10 mouse cellular contexts compared by ENCODE assay signal in the genomic region with DNA sequence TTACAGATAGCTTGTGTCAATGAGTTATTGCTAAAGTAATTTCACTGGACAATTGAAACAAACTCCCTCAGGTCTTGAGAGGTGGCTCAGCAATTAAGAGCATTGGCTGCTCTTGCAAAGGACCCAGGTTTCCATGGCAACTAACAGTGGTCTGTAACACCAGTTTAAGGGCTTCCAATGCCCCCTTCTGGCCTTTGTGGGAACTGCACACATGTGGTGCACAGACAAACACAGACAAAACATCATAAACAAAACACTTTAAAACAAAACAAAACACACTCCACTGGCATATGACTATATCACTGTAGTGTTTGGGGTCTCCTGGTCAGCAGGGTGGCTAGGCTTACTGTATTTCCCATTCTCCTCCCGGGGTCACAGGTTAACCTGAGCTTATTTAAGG. TPM values are rescaled to one million over a fixed set of nuclear protein-coding genes. Genes with fewer than 3 reads are reported as not detected.
A peak's percentile ranks its signal among the peaks of the same experiment; 100 is the strongest.
DNase-seq lines count a peak whose midpoint lies in the region; ATAC-seq lines count a peak whose summit lies in the region.
"Had no signal": no experiment of that assay in that cellular context is flagged by ENCODE, and none has a peak within 500 bp of the region (broad histone marks: within the 10 kb centered on the region; RNA-seq: fewer than 3 reads in every experiment).

No protein-coding gene starts in this region.

- H3K27me3 ChIP-seq in midbrain, embryonic 10.5 days (ENCODE audit: low read depth, poor library complexity, severe bottlenecking) = no peaks in the 10 kb centered on the region
- no peaks in the 10 kb centered on the region for H3K27me3 ChIP-seq in midbrain, embryonic 13.5 days

- H3K27ac ChIP-seq in midbrain, embryonic 10.5 days (replicated peaks) = no peak overlapping the region
- no peak overlapping the region for H3K27ac ChIP-seq in midbrain, embryonic 13.5 days

- DNase-seq in gastrocnemius, postnatal 10 days = peak; percentile 23
- no peak for DNase-seq in gastrocnemius, adult 8-10 months (ENCODE audit: low spot score in 2 of 2)
- peak; percentile 43 for DNase-seq in midbrain, embryonic 10.5 days (ENCODE audit: low spot score)
- DNase-seq in WW6 (ENCODE audit: low read depth, low spot score) = peak; percentile 60
- DNase-seq in retina, embryonic 14.5 days (ENCODE audit: low spot score) = peak; percentile 60
- no peak for DNase-seq in cerebellum, adult 8-10 months
- no peak for DNase-seq in ovary, postnatal 36 days (ENCODE audit: low spot score)

- no peak overlapping the region for H3K4me3 ChIP-seq in midbrain, embryonic 10.5 days
- no peak overlapping the region for H3K4me3 ChIP-seq in midbrain, embryonic 13.5 days (replicated peaks)
- H3K4me3 ChIP-seq: erythroblast, embryonic 14.5 days had no signal

- H3K9ac ChIP-seq in midbrain, embryonic 13.5 days (replicated peaks) = no peak overlapping the region

- H3K9me3 ChIP-seq in midbrain, embryonic 10.5 days (replicated peaks) = no peaks in the 10 kb centered on the region; the same call in 1 of the 2 replicates
- no peaks in the 10 kb centered on the region for H3K9me3 ChIP-seq in midbrain, embryonic 13.5 days

- H3K4me2 ChIP-seq in midbrain, embryonic 13.5 days (replicated peaks) = no peak overlapping the region

- WGBS in midbrain, embryonic 10.5 days = 89% methylated on average over 1 of the region's 1 CpGs
- WGBS in midbrain, embryonic 13.5 days = 86% methylated on average over 1 of the region's 1 CpGs

- ATAC-seq in midbrain, embryonic 13.5 days = no peak

- H3K36me3 ChIP-seq in midbrain, embryonic 10.5 days = no peaks in the 10 kb centered on the region
- no peaks in the 10 kb centered on the region for H3K36me3 ChIP-seq in midbrain, embryonic 13.5 days

- H3K4me1 ChIP-seq in midbrain, embryonic 10.5 days = peaks cover 5% of the 10 kb centered on the region
- H3K4me1 ChIP-seq in midbrain, embryonic 13.5 days (replicated peaks) = no peaks in the 10 kb centered on the region

RNA-seq across cellular contexts. Expression of gene Gm14214, which starts 4.2 kb away (rescaled TPM):
- not detected for total RNA-seq in gastrocnemius, postnatal 10 days (2021)
- total RNA-seq in gastrocnemius, adult 8-10 months (2022) = not detected
- not detected in 2 replicates for polyA plus RNA-seq in midbrain, embryonic 10.5 days (2016; fragmentation: Nextera tagmentation; extraction: Ambion mirVana)
- not detected in 2 replicates for polyA plus RNA-seq in midbrain, embryonic 13.5 days (2015; fragmentation: Nextera tagmentation; extraction: Ambion mirVana)
- polyA plus RNA-seq: erythroblast, embryonic 14.5 days; large intestine, adult 2 months had no signal

RNA-seq across cellular contexts. Expression of gene Raly, which starts 16.9 kb away (rescaled TPM):
- 100 to 1,000 TPM; 129 to 134 TPM for total RNA-seq in gastrocnemius, postnatal 10 days (2021)
- total RNA-seq in gastrocnemius, adult 8-10 months (2022) = 10 to 100 TPM; 54.8 to 69.4 (median 58.4) TPM
- polyA plus RNA-seq in midbrain, embryonic 10.5 days (2016; fragmentation: Nextera tagmentation; extraction: Ambion mirVana) = 48.3 and 50.1 TPM in 2 replicates
- polyA plus RNA-seq in midbrain, embryonic 13.5 days (2015; fragmentation: Nextera tagmentation; extraction: Ambion mirVana) = 28.1 and 39.1 TPM in 2 replicates

RNA-seq across cellular contexts. Expression of gene a, which starts 17.2 kb away (rescaled TPM):
- total RNA-seq in gastrocnemius, postnatal 10 days (2021) = not detected
- total RNA-seq in gastrocnemius, adult 8-10 months (2022) = not detected
- polyA plus RNA-seq in midbrain, embryonic 10.5 days (2016; fragmentation: Nextera tagmentation; extraction: Ambion mirVana) = 0.68 and 0.94 TPM in 2 replicates
- 1.2 and 1.5 TPM in 2 replicates for polyA plus RNA-seq in midbrain, embryonic 13.5 days (2015; fragmentation: Nextera tagmentation; extraction: Ambion mirVana)
- polyA plus RNA-seq: erythroblast, embryonic 14.5 days had no signal

Comparison
In these comparisons a context has a peak if more than half of its experiments do, and no peak if none do; other contexts are left out.
1. DNase-seq: peak in gastrocnemius, postnatal 10 days (single experiment), midbrain, embryonic 10.5 days (single experiment), WW6 (single experiment) and retina, embryonic 14.5 days (single experiment); none in gastrocnemius, adult 8-10 months (0 of 2), cerebellum, adult 8-10 months (single experiment) and ovary, postnatal 36 days (single experiment).